Mouse (Mus musculus) NIH3T3 (cell line): Measurements from ENCODE around the gene Slc35a1.
"Not testable (repeated sequence)": the region's sequence is repeated elsewhere in the genome, so short reads cannot be mapped to it uniquely, and the experiment has no call there.

ENCODE experiments used
- DNase-seq: peaks from one replicate; pipeline ENCODE4 v3.0.0-alpha.2; 2012; ENCODE audit warnings: low read depth

The Slc35a1 gene

DNA sequence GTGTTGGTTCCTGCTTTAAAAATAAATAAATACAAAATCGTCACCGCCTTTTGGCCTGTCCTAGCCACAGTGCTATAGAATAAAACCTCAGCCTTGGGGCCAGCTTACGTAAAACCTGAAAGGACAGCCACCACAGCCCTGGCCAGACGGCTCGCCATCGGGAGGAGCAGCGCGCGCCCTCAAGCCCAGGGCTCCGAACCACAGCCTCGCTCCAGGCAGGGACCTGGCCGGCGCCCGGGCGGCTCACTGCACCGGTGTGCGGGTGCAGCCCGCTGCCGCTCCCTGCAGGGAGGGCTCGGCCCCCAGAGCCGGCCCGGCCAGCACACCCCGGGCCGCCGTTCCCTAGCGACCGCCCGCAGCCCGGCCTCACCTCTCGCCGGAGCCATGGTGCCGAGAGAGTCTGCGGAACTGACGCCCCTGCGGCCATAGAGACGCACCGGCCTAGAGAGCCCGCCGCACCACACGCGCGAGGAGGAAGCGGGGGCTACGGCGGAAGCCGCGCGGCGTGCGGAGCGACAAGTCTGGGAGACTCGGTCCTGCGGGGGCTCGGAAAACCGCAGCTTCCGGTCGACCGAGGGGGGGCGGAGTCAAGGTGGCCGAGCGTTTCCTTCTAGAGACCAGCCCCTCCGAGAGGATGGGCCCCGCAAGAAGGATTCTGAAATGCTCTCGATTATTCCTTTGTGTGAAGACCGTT is at the start of gene Slc35a1:
TSS of gene Slc35a1 (minus strand) at position 565 of the 694 bp plus-strand sequence.
- peak; percentile 94 for DNase-seq

DNA sequence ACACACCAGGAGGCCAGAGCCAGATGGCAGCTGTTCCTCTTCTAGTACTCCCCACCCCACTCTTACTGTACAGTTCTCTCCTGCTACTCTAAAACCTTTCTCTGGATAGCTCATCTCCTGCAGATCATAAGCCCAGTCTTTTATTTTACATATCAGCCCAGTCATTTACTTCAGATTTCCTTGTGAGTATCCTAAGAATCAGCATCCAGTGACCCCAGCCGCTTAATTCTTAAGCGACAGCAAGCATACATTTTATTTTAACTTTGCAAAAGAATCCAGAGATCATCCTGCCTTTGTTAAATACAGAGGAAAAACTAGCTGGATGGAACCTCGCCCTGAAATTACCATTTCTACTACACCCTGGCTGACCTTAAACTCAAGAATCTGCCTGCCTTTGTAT is 47.2 kb upstream of the Slc35a1 start:
- DNase-seq = no peak

DNA sequence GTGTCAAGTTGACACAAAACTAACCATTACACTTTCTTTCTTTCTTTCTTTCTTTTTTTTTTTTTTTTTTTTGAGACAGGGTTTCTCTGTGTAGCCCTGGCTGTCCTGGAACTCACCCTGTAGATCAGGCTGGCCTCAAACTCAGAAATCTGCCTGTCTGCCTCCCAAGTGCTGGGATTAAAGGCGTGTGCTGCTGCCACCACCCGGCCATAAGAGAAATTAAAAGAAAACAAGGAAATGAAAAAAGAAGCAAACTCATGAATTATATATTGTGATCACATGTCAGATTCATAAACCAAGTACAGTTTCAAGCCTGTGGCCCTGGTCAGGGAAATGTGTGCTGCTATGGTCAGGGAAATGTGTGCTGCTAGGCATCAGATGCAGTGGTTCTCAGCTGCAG is 46.2 kb upstream of the Slc35a1 start:
- DNase-seq = peak; percentile 33

DNA sequence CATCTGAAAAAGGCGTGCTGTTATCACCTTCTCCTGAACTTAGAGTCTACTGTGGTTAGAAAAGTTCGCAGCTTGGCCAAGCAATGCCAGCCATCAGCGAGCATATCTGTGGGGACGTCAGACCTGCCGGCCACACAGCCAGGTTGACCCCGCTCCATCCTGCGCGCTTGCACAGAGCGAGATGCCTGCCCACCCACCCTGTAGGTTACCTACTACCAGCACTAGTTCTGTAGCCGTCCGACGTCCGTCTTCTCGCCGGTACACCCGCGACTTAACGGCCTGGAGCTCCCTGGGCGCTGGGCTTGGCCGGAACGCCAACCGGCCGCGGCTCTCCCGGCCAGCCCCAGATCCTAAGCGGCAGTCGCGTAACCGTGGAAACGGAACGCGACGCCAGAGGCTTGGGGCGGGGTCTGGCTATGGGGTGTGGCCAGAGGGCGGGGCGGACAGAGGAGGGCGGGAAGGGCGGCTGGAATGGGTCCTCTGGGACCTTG is 42.7 kb upstream of the Slc35a1 start, which contains the start of gene Cfap206:
TSS of gene Cfap206 (minus strand) at position 356 of the 491 bp plus-strand sequence.
- DNase-seq = peak; percentile 54

DNA sequence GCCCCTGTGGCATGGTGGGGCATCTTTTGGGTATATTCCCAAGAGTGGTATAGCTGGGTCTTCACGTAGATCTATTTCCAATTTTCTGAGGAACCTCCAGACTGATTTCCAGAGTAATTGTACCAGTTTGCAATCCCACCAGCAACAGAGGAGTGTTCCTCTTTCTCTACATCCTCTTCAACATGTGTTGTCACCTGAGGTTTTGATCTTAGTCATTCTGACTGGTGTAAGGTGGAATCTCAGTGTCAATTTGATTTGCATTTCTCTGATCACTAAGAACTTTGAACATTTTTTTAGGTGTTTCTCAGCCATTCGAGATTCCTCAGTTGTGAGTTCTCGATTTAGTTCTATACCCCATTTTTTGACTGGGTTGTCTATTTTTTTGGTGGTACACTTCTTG is 38.5 kb upstream of the Slc35a1 start:
- DNase-seq = not testable (repeated sequence)

DNA sequence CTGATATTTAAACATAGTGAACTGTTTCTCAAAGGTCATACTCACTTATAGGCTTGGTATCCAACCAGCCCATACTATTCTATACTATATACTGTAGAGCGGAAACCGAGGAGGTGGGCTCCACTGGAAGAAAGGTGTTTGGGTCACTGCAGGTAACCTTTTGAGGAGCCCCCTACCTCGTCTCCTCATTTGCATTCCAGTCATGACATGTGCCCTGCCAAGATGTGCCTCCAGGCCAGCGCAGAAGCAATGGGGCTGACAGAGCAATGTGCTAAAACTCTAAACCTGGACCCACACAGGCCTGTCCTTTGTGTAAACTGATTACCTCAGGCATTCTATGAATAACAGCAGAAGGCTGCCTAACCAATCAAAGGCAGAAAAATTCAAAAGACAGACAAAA is 37.1 kb upstream of the Slc35a1 start:
- no peak for DNase-seq

DNA sequence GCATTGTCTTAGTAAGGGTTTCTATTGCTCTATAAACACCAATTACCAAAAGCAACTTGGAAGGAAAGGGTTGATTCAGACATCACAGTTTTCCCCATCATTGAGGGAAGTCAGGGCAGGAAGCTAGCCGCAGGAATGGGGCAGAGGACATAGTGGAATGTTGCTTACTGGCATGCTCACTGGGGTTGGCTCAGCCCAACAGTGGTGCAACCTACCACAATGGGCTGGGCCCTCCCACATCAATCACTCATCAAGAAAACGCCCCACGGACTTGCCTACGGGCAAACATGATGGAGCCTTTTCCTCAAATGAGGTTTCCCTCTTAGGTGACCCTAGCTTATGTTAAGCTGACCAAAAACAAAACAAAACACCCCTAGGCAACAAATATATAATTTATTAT is 35.9 kb upstream of the Slc35a1 start:
- DNase-seq = peak; percentile 29

DNA sequence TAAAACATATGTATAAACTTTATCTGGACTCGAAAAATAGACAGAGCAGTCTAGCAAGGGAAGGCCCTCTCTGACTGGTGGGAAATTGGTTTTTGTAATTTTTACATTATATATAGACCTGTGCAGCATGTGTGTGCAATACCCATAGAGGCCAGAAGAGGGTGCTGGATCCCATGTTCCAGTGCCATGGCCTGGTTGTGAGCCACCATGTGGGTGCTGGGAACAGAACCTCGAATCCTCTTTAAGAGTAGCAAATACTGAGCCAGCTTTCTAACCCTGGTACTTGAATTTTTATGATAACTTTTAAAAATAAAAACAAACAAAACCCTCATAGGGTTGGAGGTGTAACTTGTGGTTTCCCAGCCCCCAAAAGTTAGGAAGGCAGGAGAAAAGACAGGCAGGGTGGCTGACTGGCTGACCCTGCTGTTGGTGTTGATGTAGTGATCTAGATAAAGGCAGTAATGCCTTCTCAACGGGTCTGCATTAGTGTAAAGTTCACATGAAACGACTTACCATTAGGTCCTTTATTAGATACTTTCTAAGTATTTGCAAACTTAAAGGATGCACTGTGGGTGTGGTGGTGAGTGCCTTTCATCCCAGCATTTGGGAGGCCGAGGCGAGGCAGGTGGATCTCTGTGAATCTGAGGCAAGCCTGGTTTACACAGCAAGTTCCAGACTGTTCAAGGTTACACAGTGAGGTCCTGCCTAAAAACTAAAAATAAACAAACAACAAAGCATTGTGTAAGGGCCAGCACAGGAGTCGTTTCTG is 33.1 kb upstream of the Slc35a1 start:
- no peak for DNase-seq

DNA sequence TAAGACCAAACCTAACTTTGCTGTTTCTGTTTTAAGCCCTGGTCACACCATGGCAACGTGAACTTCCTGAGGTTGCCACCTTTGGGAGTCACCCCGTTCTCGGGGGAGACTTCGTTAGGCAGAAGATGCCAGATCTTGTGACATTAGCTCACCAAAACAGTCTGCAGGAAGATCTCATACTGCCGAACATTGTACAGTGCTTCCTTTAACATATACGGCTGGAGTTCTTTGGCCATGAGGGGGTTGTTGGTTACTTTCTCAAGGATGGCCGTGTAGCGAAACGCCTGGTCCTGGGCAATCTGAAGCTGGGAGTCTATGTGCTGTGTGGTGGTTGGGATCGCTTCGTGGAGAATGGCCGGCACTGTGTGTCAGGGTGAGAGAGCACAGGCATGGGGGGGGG is 32.2 kb upstream of the Slc35a1 start:
- DNase-seq = no peak

DNA sequence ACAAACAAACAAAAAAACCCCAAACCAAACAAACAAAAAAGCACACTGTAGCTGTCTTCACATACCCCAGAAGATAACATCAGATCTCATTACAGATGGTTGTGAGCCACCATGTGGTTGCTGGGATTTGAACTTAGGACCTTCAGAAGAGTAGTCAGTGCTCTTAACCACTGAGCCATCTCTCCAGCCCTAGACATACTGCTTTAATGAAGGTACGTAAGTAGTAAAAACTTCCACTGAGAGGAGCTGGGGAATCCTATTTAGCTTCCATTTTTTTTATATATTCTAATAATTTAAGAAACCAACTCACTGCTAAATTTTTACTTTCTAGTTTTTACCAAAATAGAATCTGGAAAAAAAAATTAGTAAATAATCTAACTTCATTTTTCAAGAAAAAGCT is 27.8 kb upstream of the Slc35a1 start:
- DNase-seq = no peak

DNA sequence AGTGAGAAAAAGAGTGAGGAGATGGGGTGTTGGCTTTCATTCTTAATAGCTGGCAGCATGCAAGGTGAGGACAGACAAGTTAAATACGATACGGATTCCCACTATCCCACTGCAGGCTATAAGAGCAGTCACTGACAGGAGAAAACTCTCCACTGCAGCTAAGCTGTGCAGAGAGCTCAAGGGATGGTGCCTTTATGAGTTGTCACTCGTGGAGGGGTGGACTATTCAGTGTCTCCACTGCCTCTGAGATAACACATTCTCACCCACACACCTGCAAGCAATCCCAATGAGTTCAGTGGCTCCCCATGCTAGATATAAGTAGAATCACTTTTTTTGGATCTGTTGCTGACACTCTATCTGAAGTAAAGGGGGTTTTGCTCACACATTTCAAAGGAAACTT is 20.9 kb upstream of the Slc35a1 start:
- no peak for DNase-seq

DNA sequence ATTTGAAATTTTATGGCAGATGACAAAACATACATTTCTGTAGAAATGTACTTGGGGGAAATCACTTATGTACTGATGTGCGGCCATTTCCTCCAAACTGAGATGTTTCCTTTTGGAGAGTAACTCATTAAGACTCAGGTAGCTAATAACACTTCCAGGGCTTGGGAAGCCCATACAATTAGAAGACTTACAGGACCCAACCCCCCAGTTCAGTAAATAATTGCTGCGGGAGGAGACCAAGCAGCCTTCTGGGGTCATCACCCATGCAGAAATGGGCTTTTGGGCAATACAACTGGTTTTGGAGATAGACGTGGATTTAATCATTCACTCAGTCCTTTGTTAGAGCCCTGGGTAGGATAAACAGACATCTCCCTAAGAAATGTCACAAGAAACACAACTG is 20.0 kb upstream of the Slc35a1 start:
- DNase-seq = no peak

DNA sequence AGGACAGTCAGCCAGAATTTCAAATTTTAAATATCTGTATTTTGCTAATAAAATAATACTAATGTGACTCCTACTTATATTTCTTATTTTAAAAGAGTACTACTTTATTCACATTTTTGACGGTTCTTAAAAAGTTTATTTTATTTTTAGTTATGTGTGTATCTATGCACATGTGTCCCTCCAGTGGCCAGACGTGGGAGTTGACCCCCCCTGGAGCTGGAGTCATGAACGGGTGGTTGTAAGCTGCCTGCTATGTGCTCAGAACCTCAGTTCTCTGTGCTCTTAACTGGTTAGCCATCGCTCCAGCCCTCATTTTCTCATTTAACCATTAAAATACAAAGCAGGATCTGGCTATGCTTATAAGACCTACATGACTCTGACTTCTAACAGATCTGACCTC is 15.8 kb upstream of the Slc35a1 start:
- peak; percentile 17 for DNase-seq

DNA sequence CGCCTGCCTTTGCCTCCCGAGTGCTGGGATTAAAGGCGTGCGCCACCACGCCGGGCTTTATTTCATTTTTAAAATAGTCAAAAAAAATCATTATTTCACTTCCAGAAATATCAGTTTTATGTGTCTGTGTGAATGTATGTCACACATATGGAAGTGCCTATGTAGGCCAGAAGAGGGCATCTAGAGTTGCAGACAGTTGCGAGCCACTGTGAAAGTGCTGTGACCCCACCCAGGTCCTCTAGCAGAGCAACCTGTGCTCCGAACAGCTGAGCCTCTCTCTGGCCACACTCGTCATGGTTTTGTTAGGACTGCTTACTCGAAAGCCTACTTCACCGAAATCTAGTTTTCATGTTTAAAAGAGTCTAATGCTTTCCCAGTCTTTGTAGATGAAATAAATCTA is 15.0 kb upstream of the Slc35a1 start:
- no peak for DNase-seq

DNA sequence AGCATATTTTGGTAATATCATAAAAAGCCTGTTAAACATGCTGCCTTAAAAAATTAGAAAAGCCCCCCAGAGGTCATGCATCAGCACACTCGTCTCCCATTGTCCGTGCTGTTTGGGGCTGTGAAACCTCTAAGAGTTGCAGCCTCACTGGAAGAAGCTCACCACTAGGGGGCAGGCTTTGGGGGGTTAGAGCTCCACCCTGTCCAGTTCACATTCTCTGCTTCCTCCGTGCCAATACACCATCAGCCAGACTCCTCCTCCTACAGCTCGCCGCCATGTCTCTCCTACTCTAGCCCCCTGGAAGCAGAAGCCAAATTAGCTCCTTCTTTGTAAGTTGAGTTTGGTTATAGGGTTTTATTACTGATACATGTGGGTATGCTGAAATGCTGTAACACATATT is 14.3 kb upstream of the Slc35a1 start:
- DNase-seq = peak; percentile 29

DNA sequence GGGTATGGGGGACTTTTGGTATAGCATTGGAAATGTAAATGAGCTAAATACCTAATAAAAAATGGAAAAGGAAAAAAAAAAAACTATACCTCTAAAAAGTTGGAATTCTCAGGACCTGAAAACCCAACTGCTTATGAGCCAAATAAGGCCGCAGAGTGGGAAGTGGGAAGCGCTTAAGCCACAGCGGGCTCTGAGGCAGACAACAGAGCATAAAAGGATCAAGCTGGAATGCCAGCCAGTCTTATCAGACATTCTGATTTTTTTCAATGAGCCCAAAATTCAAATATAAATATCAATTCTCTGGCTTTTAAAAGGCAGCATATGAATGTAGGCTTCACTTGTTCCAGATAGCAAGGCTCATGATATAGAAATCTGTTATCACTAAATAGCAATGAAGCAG is 783 bp upstream of the Slc35a1 start:
- DNase-seq = no peak

DNA sequence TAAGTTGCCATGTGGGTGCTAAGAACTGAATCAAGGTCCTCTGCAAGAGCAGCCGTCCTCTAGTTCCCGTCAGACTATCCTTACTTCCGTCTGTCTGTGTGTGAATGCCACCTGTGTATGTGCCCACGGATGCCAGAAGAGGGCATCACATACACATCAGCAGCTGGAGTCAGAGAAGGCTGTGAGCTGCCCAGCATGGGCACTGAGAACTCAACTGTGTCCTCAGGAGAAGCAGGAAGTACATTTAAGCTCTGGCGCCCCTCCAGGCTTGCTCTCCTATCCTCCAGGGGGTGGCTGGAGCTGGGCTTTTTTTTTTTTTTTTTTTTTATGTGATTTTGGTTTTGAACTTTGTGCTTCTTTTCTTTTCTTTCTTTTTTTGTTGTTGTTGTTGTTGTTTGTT is 6.7 kb downstream of the Slc35a1 start:
- peak; percentile 25 for DNase-seq

DNA sequence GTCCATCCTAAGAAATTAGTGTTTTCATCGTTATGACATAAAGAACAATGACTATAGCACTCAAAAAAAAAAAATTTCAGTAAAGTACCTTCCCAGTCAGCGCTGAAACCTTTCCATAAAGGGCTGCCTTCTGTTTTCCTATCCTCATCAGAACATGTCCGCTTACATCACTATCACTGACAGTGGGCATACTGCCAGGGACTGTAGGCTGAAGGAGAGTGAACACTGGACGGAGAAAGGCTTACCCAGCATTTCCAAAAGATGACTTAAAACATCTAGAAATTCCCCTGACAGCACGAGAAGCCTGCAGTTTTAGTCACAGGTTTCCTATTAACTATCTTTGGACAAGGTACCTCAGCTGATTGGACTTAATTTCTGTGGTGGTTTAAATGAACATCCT is 13.5 kb downstream of the Slc35a1 start:
- DNase-seq = peak; percentile 7

DNA sequence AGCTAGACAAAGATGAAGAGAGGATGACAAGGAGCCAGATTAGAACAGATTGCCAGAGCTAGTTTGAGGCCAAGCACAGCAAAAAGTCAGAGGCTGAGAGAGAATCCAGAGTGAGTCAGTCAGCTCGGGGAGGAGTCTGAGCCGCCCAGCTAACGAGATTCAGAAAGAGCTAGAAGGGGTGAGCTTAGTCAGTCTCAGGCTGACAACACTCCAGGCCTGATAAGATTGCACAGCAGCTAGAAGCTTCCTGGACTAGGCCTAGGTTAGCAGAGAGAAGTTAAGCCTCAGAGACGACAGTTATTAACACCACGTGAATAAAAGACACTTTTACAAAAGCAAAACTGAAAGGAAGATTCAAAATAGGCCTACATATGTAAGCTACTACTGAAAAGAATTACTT is 19.3 kb downstream of the Slc35a1 start:
- no peak for DNase-seq

DNA sequence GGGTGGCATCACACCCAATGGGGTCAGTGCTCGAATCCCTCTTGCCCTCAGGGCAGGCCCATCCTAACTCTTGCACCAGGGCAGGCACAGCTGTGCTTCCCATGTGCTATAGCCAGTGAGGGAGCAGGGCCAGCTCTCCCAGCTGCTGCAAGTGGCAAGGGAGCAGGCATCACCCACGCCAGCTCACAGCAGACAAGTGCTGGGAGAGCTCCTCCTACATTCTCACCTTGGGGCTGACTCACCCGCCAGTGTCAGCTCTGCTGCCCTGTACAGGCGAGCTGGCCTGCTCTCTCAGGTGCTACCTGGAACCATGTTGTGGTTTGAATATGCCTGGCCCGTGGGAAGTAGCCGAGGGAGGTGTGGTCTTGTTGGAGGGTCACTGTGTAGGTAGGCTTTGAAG is 25.3 kb downstream of the Slc35a1 start:
- DNase-seq = no peak

DNA sequence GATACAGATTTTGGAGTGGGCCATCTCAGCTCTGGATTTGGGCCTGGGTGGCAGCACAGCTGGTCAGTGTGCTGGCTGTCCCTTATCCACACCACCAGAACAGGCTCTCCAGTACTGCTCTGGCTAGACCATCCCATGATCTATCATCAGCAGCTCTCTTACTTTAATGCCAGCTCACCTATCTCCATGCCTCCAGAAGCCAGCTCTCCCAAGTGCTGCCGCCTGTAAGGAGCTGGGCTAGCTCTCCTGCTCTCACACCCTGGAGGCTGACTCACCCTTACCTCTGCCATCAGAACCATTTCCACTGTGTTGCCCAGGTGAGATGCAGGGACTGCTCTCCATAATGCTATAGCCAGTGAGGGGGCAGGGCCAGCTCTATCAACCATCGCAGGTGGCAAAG is 25.7 kb downstream of the Slc35a1 start:
- DNase-seq = no peak

DNA sequence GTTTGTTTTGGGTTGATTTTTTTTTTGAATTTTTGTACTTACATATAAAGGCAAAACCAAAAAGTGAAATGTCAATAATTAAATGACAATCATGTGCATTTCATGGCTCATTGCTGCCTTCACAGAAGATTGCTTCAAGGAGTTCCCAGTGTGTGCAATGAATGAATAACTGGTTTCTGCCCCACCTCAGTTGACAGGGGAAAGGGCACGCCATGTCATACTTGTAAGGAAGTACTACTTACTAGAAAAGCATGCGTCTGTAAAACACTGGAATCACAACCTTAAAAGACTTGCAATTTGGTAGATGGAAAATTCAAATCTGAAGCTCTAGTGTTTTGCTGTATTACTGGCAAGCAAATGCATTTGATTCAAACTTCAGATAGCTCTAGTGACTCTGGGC is 28.2 kb downstream of the Slc35a1 start:
- DNase-seq = no peak

DNA sequence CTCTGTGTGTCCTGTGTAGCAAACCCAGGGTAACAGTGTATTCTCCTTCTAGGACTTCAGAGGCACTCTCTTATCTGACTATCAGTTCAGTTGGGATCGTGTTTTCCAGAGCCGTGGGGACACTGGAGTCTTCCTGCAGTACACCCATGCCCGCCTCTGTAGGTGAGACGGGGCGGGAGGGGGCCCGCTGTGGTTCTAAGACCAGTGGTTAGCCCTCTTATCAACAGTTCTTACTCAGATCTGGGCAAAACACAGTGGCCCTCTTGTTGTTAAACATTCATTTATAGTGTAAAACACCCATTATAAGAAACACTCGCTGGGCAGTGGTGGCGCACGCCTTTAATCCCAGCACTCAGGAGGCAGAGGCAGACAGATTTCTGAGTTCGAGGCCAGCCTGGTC is 31.1 kb downstream of the Slc35a1 start:
- no peak for DNase-seq

DNA sequence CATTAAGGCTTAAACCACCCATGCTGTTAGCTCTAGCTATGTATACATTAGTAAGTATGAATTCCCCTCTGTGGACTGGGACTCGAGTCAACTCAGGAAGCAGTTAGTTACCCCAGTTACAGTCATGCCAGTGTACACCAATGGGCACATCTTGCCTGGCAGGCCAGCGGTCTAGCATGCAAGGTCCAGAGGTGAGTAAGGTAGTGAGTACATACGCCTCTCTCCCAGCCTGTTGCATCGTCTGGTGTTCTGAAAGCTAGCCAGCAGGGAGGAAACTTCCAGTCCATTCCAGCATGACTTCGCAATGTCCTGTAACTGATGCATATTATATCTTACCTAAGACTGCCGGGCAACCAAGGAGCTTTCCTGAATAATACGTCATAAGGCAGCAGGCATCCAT is 34.1 kb downstream of the Slc35a1 start:
- no peak for DNase-seq
